Comparison of ENCODE assay signal across 8 mouse cellular contexts in the genomic region with DNA sequence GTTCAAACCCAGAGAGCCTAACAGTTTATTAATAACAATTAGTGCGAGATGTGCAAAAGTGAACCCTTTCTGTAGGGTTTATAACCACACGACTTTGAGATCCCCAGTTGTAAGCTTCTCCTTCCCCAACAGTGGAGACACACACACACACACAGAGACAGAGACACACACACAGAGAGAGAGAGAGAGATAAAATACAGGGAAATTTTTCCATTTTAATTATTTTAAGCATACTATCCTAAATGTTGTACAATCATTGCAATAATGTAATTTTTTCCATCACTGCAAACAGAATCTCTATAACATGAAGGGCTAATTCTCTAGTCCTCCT. TPM values are rescaled to one million over a fixed set of nuclear protein-coding genes. Genes with fewer than 3 reads are reported as not detected.
DNase-seq lines count a peak whose midpoint lies in the region; ATAC-seq and TF ChIP-seq lines count a peak whose summit lies in the region.

No protein-coding gene starts in this region.

- no peak for ATAC-seq in heart, embryonic 14.5 days (ENCODE audit: insufficient number of reproducible peaks, insufficient read depth, low FRiP score, low read depth)

- WGBS in heart, embryonic 14.5 days = 8% methylated on average over 2 of the region's 2 CpGs
- 8% methylated on average over 2 of the region's 2 CpGs for WGBS in hindbrain, embryonic 10.5 days
- 0% methylated on average over 1 of the region's 2 CpGs for WGBS in macrophage (ENCODE audit: missing documents)

- H3K4me3 ChIP-seq in heart, embryonic 14.5 days (ENCODE audit: control insufficient read depth in 1 of 2, insufficient read depth in 1 of 2, low read depth in 1 of 2, low read length in 2 of 2) = peak overlapping the region; percentile 40 to 62; a peak in 3 of 4 replicates
- H3K4me3 ChIP-seq in ES-E14 (ENCODE audit: insufficient read depth in 1 of 2, low read depth in 1 of 2, low read length in 2 of 2, poor library complexity in 1 of 2, severe bottlenecking in 1 of 2) (peak overlapping the region; percentile 66 to 76), macrophage (ENCODE audit: inconsistent target) (peak overlapping the region; percentile 47)
- peak overlapping the region; percentile 60 for H3K4me3 ChIP-seq in hindbrain, embryonic 10.5 days

- no peak for DNase-seq in heart, adult 9 months (ENCODE audit: low spot score in 2 of 2)
- DNase-seq in ES-E14 (ENCODE audit: low read depth, low spot score) (no peak), MN1 (ENCODE audit: low spot score) (no peak)
- DNase-seq in hindbrain, embryonic 10.5 days (ENCODE audit: low spot score) = no peak
- no peak for DNase-seq in adrenal gland, postnatal 10 days
- no peak for DNase-seq in ovary, adult 18-20 months (ENCODE audit: low spot score)

- H3K27me3 ChIP-seq in heart, embryonic 14.5 days (ENCODE audit: control insufficient read depth, insufficient read depth, low read length) = no peaks in the 10 kb centered on the region
- no peaks in the 10 kb centered on the region for H3K27me3 ChIP-seq in hindbrain, embryonic 10.5 days (ENCODE audit: insufficient read depth, poor library complexity, severe bottlenecking)

- H3K9ac ChIP-seq in heart, embryonic 14.5 days (ENCODE audit: low read length) = peak overlapping the region; percentile 62
- no peak overlapping the region for H3K9ac ChIP-seq in ES-E14 (ENCODE audit: insufficient read depth, low read depth, low read length, poor library complexity, severe bottlenecking)

- no peaks in the 10 kb centered on the region for H3K9me3 ChIP-seq in heart, embryonic 14.5 days (ENCODE audit: control insufficient read depth, low read length)
- H3K9me3 ChIP-seq in ES-E14 (ENCODE audit: control insufficient read depth, insufficient read depth, low read depth, low read length) = no peaks in the 10 kb centered on the region
- H3K9me3 ChIP-seq in hindbrain, embryonic 10.5 days = no peaks in the 10 kb centered on the region

- H3K4me1 ChIP-seq in heart, embryonic 14.5 days (ENCODE audit: control insufficient read depth in 2 of 2, insufficient read depth in 2 of 2, low read length in 2 of 2) = no peaks in the 10 kb centered on the region
- H3K4me1 ChIP-seq in ES-E14 (ENCODE audit: control insufficient read depth in 2 of 2, insufficient read depth in 2 of 2, low read length in 2 of 2, poor library complexity in 1 of 2) = no peaks in the 10 kb centered on the region
- no peaks in the 10 kb centered on the region; the same call in 1 of the 2 replicates for H3K4me1 ChIP-seq in hindbrain, embryonic 10.5 days (replicated peaks)

- in situ Hi-C loops in ES-E14 (cut with MboI; ENCODE audit: low sequenced_read_pairs in 2 of 2, unreplicated experiment in 2 of 2) = no loop called here

- no peaks in the 10 kb centered on the region for H3K36me3 ChIP-seq in heart, embryonic 14.5 days (ENCODE audit: control insufficient read depth, insufficient read depth, low read length)
- H3K36me3 ChIP-seq in ES-E14 (ENCODE audit: control insufficient read depth, insufficient read depth, low read length, poor library complexity, severe bottlenecking) = no peaks in the 10 kb centered on the region
- no peaks in the 10 kb centered on the region for H3K36me3 ChIP-seq in hindbrain, embryonic 10.5 days
- no peaks in the 10 kb centered on the region for H3K36me3 ChIP-seq in macrophage (ENCODE audit: inconsistent target)

- peak overlapping the region; percentile 76 to 94 for H3K27ac ChIP-seq in heart, embryonic 14.5 days (replicated peaks in 1 of 2; ENCODE audit: control insufficient read depth in 1 of 2, insufficient read depth in 1 of 2, low read depth in 2 of 2, low read length in 2 of 2)
- H3K27ac ChIP-seq in ES-E14 (ENCODE audit: insufficient read depth, low read depth, low read length, poor library complexity, severe bottlenecking) (no peak overlapping the region), macrophage (peak overlapping the region; percentile 86)
- H3K27ac ChIP-seq in hindbrain, embryonic 10.5 days = peak overlapping the region; percentile 92

- H3K79me2 ChIP-seq in macrophage (ENCODE audit: inconsistent target) = no peaks in the 10 kb centered on the region

- peak overlapping the region; percentile 50 for H3K4me2 ChIP-seq in heart, embryonic 14.5 days (ENCODE audit: low read length)

TF ChIP-seq in ES-E14, 5 proteins besides CTCF, POLR2A, EP300 and RAD21:
- TF ChIP-seq MAFK (IDR thresholded peaks at IDR 0.05; ENCODE audit: insufficient read depth, low read depth, low read length) (no peak), ZNF384 (IDR thresholded peaks at IDR 0.05; ENCODE audit: low read depth, low read length) (no peak), CHD2 (IDR thresholded peaks at IDR 0.05; ENCODE audit: low read depth, low read length) (no peak), ZC3H11A (IDR thresholded peaks at IDR 0.05; ENCODE audit: borderline replicate concordance, low read depth, low read length) (no peak), HCFC1 (IDR thresholded peaks at IDR 0.05; ENCODE audit: borderline replicate concordance, insufficient read depth, low read length) (no peak)

RNA-seq across cellular contexts. Expression of a gene that starts 15.7 kb away (rescaled TPM):
- polyA plus RNA-seq in heart, embryonic 14.5 days (2014; fragmentation: Nextera tagmentation; extraction: Ambion mirVana) = 107 and 119 TPM in 2 replicates
- total RNA-seq in ES-E14 (2012; rRNA removed) = 58.7 and 61.8 TPM in 2 replicates
- 111 and 117 TPM in 2 replicates for polyA plus RNA-seq in hindbrain, embryonic 10.5 days (2016; fragmentation: Nextera tagmentation; extraction: Ambion mirVana)
- 100 to 1,000 TPM in 2 of 26 experiments, 10 to 100 TPM in 24; 36.5 to 112 (median 73.8) TPM for total RNA-seq in macrophage (2018; cell fraction: chromatin; rRNA removed)
- 10 to 100 TPM; 48.3 to 71.0 (median 62.8) TPM for total RNA-seq in macrophage (2018; cell fraction: cytosol; rRNA removed)
- total RNA-seq in macrophage (2018; cell fraction: nucleus; rRNA removed) = 100 to 1,000 TPM in 1 of 26 experiments, 10 to 100 TPM in 25; 34.8 to 134 (median 61.2) TPM
- 52.8 to 103 TPM (median 73.4 TPM) in 3 replicates for polyA plus RNA-seq in macrophage (2018)
- total RNA-seq in adrenal gland, postnatal 10 days (2021) = 10 to 100 TPM; 65.0 to 67.0 TPM

RNA-seq across cellular contexts. Expression of a gene that starts 16.6 kb away (rescaled TPM):
- polyA plus RNA-seq in heart, embryonic 14.5 days (2014; fragmentation: Nextera tagmentation; extraction: Ambion mirVana) = 93.8 and 101 TPM in 2 replicates
- 27.9 and 30.9 TPM in 2 replicates for total RNA-seq in ES-E14 (2012; rRNA removed)
- 57.9 and 66.6 TPM in 2 replicates for polyA plus RNA-seq in hindbrain, embryonic 10.5 days (2016; fragmentation: Nextera tagmentation; extraction: Ambion mirVana)
- 10 to 100 TPM; 12.1 to 79.1 (median 21.1) TPM for total RNA-seq in macrophage (2018; cell fraction: chromatin; rRNA removed)
- 10 to 100 TPM; 24.3 to 54.4 (median 29.3) TPM for total RNA-seq in macrophage (2018; cell fraction: cytosol; rRNA removed)
- total RNA-seq in macrophage (2018; cell fraction: nucleus; rRNA removed) = 10 to 100 TPM; 10.2 to 41.4 (median 14.3) TPM
- 35.4 to 91.9 TPM (median 36.6 TPM) in 3 replicates for polyA plus RNA-seq in macrophage (2018)
- 10 to 100 TPM; 62.5 to 73.7 TPM for total RNA-seq in adrenal gland, postnatal 10 days (2021)

RNA-seq across cellular contexts. Expression of a gene that starts 54.6 kb away (rescaled TPM):
- polyA plus RNA-seq in heart, embryonic 14.5 days (2014; fragmentation: Nextera tagmentation; extraction: Ambion mirVana) = 22.8 and 26.6 TPM in 2 replicates
- 11.3 and 14.6 TPM in 2 replicates for total RNA-seq in ES-E14 (2012; rRNA removed)
- polyA plus RNA-seq in hindbrain, embryonic 10.5 days (2016; fragmentation: Nextera tagmentation; extraction: Ambion mirVana) = 20.4 and 23.3 TPM in 2 replicates
- 10 to 100 TPM in 9 of 26 experiments, 1 to 10 TPM in 17; 1.2 to 24.0 (median 5.3) TPM for total RNA-seq in macrophage (2018; cell fraction: chromatin; rRNA removed)
- 10 to 100 TPM; 13.0 to 43.0 (median 34.9) TPM for total RNA-seq in macrophage (2018; cell fraction: cytosol; rRNA removed)
- 10 to 100 TPM in 7 of 26 experiments, 1 to 10 TPM in 19; 1.4 to 23.3 (median 6.9) TPM for total RNA-seq in macrophage (2018; cell fraction: nucleus; rRNA removed)
- polyA plus RNA-seq in macrophage (2018) = 33.7 to 48.0 TPM (median 34.1 TPM) in 3 replicates
- total RNA-seq in adrenal gland, postnatal 10 days (2021) = 10 to 100 TPM; 10.7 to 11.6 TPM
